Mouse (Mus musculus) spleen, adult 12 weeks (tissue): ENCODE measurements around the gene Lhfpl2.

ENCODE experiments used
- DNase-seq: peaks from one replicate; pipeline ENCODE4 v3.0.0; 2022; ENCODE audit warnings: low spot score

Lhfpl2 gene

DNA sequence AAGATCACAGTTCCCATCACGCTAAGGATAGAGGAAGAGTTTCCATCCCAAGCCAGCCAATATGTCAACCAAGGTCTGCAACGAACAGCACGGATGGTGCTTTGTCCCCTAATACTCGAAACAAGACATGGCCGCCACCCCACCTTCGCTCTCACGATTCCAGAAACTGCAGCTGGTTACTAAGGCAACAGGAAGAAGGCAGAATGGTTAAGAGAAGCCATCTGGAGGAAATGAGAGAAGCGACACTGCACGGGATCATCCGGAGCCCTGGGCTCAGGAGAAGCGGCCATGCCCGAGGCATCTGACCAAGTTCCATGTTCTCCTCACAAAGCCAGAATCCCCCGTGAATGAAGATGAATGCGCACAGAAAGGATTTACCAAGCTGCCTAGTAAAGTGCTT, 166.0 kb downstream of the Lhfpl2 start:
- DNase-seq = no peak

DNA sequence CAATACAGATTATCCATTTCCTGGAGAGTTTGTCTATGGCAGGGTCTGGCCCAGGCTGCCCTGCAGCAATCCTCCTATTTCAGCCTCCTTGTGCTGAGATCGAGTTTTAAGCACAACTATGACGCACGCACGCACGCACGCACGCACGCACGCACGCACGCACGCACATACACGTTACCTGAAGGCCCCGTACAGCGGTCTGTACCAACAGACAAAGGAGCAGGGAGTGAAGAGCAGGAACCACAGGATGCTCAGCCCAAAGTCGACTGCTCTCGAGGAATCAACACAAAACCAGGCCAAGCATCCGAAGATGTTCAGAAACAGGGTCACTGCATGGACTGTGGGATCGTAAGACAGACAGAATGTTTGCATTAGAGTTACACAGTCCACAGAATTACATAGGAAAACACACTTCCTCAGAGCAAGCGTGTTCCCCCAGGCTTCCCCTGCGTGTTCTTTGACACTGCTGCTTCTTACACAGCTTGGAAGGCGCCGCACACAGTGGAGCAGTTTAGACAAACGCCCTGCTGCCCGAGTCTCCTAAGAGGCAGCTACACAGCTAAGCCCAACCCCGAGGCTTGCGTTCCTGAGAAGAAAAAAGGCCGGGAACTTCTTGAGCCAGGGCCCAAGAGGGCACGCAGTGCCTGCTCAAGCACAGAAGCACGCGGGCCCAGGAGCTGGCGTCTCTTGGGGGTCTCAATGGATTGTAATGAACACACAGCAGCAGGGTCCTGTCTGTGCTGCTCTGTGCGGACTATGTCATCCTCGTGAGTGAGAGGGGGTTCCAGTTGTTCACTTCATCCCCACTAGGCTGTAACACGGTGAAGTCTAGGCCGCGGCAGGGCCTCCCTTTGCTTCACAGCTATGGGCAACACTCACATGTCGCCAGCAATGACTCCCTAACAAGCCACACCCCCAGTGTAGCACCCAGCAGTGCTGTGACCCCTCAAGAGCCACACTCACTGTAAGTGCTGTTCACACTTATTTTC, 167.4 kb downstream of the Lhfpl2 start:
- no peak for DNase-seq

DNA sequence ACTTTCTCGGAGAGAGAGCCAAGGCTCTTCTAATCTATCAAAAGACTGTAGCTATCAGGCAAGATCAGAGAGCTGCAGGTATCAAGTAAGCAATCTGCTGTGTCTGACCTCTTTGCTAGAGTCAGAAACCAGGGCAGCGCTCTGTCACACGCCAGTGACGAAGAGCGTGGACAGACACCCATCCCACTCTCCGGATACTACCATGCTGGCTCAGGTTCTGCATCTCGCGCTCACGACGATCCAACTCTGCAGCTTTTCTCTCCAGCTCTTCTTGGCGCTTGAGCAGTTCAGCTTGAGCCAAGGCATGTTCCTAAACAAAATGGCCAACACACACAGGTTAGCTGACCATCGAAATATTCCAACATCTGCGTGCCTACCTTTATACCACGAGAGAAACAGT, 174.3 kb downstream of the Lhfpl2 start:
- DNase-seq = no peak

DNA sequence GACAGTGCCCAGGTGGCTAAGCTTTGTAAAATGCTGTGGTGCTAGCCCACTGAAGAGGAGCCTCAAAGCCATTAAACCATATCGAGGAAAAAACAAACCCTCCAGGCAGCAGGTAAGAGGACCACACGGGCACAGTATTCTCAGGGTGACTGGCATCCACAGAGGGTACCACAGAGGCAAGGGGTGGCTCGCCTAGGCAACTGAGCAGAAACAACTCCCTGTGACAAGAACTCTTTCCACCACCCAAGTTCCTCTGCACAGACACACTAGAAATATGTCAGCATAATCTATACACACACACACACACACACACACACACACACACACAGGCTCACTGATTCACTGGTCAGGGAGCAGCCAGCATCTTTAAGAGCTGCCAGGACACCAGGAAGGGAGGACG, 181.9 kb downstream of the Lhfpl2 start:
- DNase-seq = no peak

DNA sequence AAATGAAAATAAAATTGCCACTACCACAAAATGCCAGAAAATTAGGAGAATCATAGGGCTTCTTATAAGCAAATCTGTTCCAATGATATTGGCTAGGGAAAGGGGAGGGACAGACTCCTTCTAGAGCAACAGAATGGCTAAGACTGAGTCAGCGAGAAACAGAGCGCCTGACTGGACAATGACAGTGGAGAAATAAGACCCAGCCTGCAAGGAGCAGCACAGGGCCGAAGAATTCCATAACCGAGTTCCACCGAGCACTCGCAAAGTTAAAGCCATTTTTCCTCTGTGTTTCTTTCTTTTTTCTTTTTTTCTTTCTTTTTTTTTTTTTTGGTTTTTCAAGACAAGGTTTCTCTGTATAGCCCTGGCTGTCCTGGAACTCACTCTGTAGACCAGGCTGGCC, 182.5 kb downstream of the Lhfpl2 start:
- DNase-seq = no peak

DNA sequence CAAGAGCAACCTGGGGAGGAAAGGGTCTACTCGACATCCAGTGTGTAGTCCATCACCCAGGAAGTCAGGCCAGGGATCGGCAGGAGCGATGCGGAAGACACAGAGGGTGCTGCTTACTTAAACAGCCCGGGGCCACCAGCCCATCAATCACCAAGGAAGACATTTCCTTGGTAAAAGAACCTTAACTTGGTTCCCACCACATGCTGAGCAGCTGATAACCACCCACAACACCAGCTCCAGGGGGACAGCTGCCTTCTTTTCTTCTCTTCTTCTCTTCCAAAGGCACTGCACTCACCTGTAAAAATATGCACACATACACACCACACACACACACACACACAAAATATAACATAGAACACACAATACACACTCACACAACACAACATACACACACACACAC, 183.3 kb downstream of the Lhfpl2 start:
- DNase-seq = no peak

DNA sequence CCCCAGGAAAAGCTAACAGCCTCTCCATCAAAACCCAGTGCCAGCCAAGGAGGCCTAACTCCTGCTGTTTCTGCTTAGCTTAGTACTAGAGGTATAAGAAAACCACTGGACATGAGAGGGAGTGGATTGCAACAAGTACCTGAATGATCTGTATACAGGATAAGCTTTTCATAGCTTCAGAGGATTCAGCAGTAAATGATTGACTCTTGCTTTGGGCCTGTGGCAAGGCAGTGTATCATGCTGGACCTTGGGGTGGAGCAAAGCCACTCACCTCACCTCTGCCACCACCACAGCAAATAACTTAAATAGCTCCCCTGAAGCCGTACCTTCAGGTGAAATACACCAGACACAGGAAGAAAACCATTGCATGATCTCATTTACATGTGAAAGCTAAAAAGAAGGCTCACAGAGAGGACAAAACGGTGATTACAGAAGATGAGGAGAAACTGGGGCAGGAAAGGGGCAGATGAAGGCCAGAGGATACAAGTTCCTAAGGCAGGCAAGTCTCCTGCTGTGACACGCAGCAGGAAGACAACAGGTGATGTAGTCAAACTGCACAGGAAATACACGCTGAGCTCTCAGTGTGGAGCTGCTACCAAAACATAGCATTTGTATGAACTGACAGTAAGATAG, 184.4 kb downstream of the Lhfpl2 start:
- DNase-seq = no peak

DNA sequence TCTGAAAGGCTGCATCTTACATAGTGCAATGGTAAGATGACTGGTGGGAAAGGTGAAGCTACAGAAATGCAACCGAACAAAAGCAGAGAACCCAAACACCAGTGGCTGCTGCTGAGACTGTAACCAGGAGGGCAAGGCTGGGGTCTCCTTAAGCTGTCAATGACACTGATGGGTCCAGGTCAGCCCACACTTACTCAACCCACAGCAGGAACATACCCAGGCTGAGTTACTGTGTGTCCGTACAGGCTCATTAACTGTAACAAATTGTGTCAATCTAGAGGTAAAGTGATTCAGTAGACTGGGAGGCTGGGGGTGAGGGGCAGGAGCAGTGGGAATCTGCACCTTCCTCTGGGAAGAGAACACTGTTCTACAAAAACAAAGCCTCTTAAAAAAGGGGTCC, 185.3 kb downstream of the Lhfpl2 start:
- DNase-seq = no peak
